In the genomic region with DNA sequence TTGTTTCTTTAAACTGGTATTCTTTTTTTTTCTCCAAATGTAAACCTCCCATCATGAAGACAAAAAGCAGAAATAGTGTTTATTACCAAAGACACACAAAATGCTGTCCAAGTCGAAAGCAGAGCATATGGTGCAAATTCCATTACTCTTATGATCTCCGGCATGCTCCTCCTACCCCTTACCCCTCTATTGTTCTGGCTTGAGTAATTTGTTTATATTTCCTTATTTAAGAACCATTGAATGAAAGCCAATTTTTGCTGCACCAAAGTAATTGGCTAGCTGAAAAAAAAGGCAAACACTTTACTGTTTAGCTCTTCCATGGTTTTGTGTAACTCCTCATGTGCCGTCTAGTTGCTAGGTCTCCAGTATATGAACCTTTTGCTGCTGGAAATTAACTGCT, we compare ENCODE assay signal across 22 mouse cellular contexts.
DNase-seq lines count a peak whose midpoint lies in the region; ATAC-seq and TF ChIP-seq lines count a peak whose summit lies in the region.
"Had no signal": no experiment of that assay in that cellular context is flagged by ENCODE, and none has a peak within 500 bp of the region (broad histone marks: within the 10 kb centered on the region; RNA-seq: fewer than 3 reads in every experiment).

No protein-coding gene starts in this region.

- no peaks in the 10 kb centered on the region for H3K9me3 ChIP-seq in forebrain, embryonic 14.5 days (replicated peaks; ENCODE audit: control insufficient read depth, low read length)
- H3K9me3 ChIP-seq in forebrain, embryonic 12.5 days: no peaks in the 10 kb centered on the region
- H3K9me3 ChIP-seq in intestine, embryonic 16.5 days (ENCODE audit: control insufficient read depth, low read length): no peaks in the 10 kb centered on the region
- H3K9me3 ChIP-seq: heart, embryonic 15.5 days; hindbrain, embryonic 13.5 days; limb, embryonic 10.5 days; midbrain, embryonic 12.5 days; neural tube, embryonic 15.5 days had no signal

- peak; percentile 61; the same call in 1 of the 2 replicates for ATAC-seq in forebrain, embryonic 14.5 days
- no peak for ATAC-seq in forebrain, embryonic 12.5 days (ENCODE audit: low FRiP score)
- 0 out of 2 replicates have a peak, but pooled peaks have one; percentile 59 for ATAC-seq in intestine, embryonic 16.5 days
- ATAC-seq: inflammation-experienced regulatory T-cells, adult 6 months; Patski had no signal

- no peak overlapping the region for H3K27ac ChIP-seq in forebrain, embryonic 14.5 days (ENCODE audit: low read depth, low read length)
- no peak overlapping the region for H3K27ac ChIP-seq in forebrain, embryonic 12.5 days
- H3K27ac ChIP-seq in layer of hippocampus, adult 2 months: peak overlapping the region; percentile 61; the same call in 1 of the 2 replicates
- no peak overlapping the region for H3K27ac ChIP-seq in intestine, embryonic 16.5 days (ENCODE audit: low read length)
- H3K27ac ChIP-seq: heart, embryonic 15.5 days; hindbrain, embryonic 13.5 days; limb, embryonic 10.5 days; midbrain, embryonic 12.5 days; neural tube, embryonic 15.5 days had no signal

- peaks cover 2% of the 10 kb centered on the region; the same call in 1 of the 2 replicates for H3K4me1 ChIP-seq in forebrain, embryonic 14.5 days (ENCODE audit: control insufficient read depth, insufficient read depth, low read length)
- no peaks in the 10 kb centered on the region for H3K4me1 ChIP-seq in forebrain, embryonic 12.5 days
- no peaks in the 10 kb centered on the region for H3K4me1 ChIP-seq in intestine, embryonic 16.5 days (ENCODE audit: control insufficient read depth, insufficient read depth, low read length)
- H3K4me1 ChIP-seq: heart, embryonic 15.5 days; hindbrain, embryonic 13.5 days; limb, embryonic 10.5 days; midbrain, embryonic 12.5 days; neural tube, embryonic 15.5 days had no signal

- no peak overlapping the region for H3K4me3 ChIP-seq in forebrain, embryonic 14.5 days (ENCODE audit: low read depth, low read length)
- no peak overlapping the region for H3K4me3 ChIP-seq in forebrain, embryonic 12.5 days (replicated peaks)
- H3K4me3 ChIP-seq in layer of hippocampus, adult 2 months: no peak overlapping the region
- H3K4me3 ChIP-seq in intestine, embryonic 16.5 days (ENCODE audit: low read length): no peak overlapping the region
- H3K4me3 ChIP-seq: erythroblast, embryonic 14.5 days; heart, embryonic 15.5 days; hindbrain, embryonic 13.5 days; limb, embryonic 10.5 days; midbrain, embryonic 12.5 days; neural tube, embryonic 15.5 days had no signal

- H3K9ac ChIP-seq in forebrain, embryonic 14.5 days (ENCODE audit: low read length): no peak overlapping the region
- no peak overlapping the region for H3K9ac ChIP-seq in forebrain, embryonic 12.5 days
- H3K9ac ChIP-seq in intestine, embryonic 16.5 days (ENCODE audit: low read depth, low read length): no peak overlapping the region
- H3K9ac ChIP-seq: heart, embryonic 15.5 days; hindbrain, embryonic 13.5 days; midbrain, embryonic 12.5 days; neural tube, embryonic 15.5 days had no signal

- no peaks in the 10 kb centered on the region for H3K27me3 ChIP-seq in forebrain, embryonic 14.5 days (replicated peaks; ENCODE audit: control insufficient read depth, insufficient read depth, low read length)
- no peaks in the 10 kb centered on the region for H3K27me3 ChIP-seq in forebrain, embryonic 12.5 days
- H3K27me3 ChIP-seq in intestine, embryonic 16.5 days (replicated peaks; ENCODE audit: control insufficient read depth, insufficient read depth, low read length): no peaks in the 10 kb centered on the region
- H3K27me3 ChIP-seq: heart, embryonic 15.5 days; hindbrain, embryonic 13.5 days; midbrain, embryonic 12.5 days; neural tube, embryonic 15.5 days had no signal

- WGBS in forebrain, embryonic 14.5 days: 26% methylated on average over 3 of the region's 3 CpGs
- 56% methylated on average over 3 of the region's 3 CpGs for WGBS in forebrain, embryonic 12.5 days
- WGBS in intestine, embryonic 16.5 days: 37% methylated on average over 3 of the region's 3 CpGs

- peak; percentile 47 for DNase-seq in forebrain, embryonic 14.5 days (ENCODE audit: low spot score)
- DNase-seq in layer of hippocampus, adult 2 months (ENCODE audit: low spot score in 2 of 2): no peak
- DNase-seq in layer of hippocampus, postnatal 36 days: no peak
- peak; percentile 6 for DNase-seq in Muller cell, postnatal 12 days (ENCODE audit: inconsistent ontology term)
- no peak for DNase-seq in liver
- no peak for DNase-seq in right cerebral cortex, adult 2 months (ENCODE audit: low spot score in 2 of 2)
- DNase-seq: adrenal gland, postnatal 36 days; cerebellum, adult 11-12 months; cerebellum, postnatal 10 days; heart, postnatal 36 days; right cerebral cortex, adult 18-20 months; thymus, postnatal 36 days had no signal

- no peaks in the 10 kb centered on the region for H3K36me3 ChIP-seq in forebrain, embryonic 14.5 days (ENCODE audit: control insufficient read depth, insufficient read depth, low read length)
- no peaks in the 10 kb centered on the region for H3K36me3 ChIP-seq in forebrain, embryonic 12.5 days (replicated peaks)
- H3K36me3 ChIP-seq in intestine, embryonic 16.5 days (ENCODE audit: control insufficient read depth, insufficient read depth, low read length): no peaks in the 10 kb centered on the region
- H3K36me3 ChIP-seq: heart, embryonic 15.5 days; hindbrain, embryonic 13.5 days; limb, embryonic 10.5 days; midbrain, embryonic 12.5 days; neural tube, embryonic 15.5 days had no signal

- TF ChIP-seq CTCF in layer of hippocampus, adult 2 months (conservative IDR thresholded peaks at IDR 0.05): no peak

- H3K4me2 ChIP-seq in forebrain, embryonic 14.5 days (ENCODE audit: low read length): no peak overlapping the region
- H3K4me2 ChIP-seq in forebrain, embryonic 12.5 days: no peak overlapping the region
- no peak overlapping the region for H3K4me2 ChIP-seq in intestine, embryonic 16.5 days (ENCODE audit: low read depth, low read length)
- H3K4me2 ChIP-seq: heart, embryonic 15.5 days; hindbrain, embryonic 13.5 days; midbrain, embryonic 12.5 days; neural tube, embryonic 15.5 days had no signal

Comparison
In these comparisons a context has a peak if more than half of its experiments do, and no peak if none do; other contexts are left out.
1. DNase-seq: peak in forebrain, embryonic 14.5 days (single experiment) and Muller cell, postnatal 12 days (single experiment); none in layer of hippocampus, adult 2 months (0 of 2), layer of hippocampus, postnatal 36 days (0 of 2), liver (single experiment) and right cerebral cortex, adult 2 months (0 of 2).